Mouse (Mus musculus): ENCODE measurements around the gene Chrna1.

- TF ChIP-seq CTCF (IDR thresholded peaks at IDR 0.05; ENCODE audit: low read depth, low read length) (peak; percentile 66), POLR2A (IDR thresholded peaks at IDR 0.05; ENCODE audit: insufficient read depth, low read length) (no peak)
These were observed 18.5 kb downstream of the Chrna1 start for GRCm38 (mm10) chr2:73561665-73562063.
